Mouse (Mus musculus): ENCODE data around the gene Gpatch2.

Gene Gpatch2

DNA sequence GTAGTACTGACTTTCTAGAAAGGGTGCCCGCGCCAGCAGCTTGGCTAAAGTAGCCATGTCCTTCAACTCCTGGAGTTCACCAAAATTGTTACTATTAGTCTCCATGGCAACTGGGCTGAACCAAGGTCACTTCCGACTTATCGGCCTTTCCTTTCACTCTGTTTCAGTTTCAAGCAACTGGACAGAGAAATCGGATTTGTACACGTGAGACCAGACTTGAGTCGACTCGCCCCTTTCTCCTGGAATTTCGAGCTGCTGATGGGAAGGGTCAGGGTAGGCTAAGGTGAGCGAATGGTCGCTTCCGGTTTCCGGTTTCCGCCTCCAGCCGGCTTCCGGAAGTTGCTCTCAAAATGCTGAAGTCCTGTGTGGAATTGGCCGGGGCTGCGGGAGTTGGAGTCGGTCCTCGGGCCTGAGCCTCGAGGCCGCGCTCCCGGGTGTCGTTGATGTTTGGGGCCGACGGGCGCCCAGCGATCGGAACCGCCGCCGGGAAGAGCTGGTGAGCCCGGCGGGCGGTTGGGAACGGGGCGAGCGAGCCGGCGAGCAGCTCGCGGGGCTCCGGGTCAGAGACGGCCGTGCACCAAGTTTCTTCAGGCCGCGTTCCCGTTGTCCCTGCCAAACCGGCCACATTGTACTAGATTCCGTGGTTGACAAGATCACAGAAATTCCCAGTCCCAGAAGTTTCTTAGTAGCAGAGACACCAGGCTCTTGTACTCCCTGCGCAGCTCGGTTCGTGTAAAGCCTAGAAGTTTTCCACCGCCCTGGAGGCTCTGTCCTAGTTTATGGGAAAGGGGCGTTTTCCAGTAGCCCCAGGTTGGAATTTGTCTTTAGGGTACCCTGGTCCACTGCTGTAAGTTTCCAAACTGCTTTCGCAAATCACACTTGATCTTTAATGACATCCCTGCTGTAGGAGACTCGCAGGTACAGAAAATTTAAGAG, at the start of gene Gpatch2, which contains the start of gene Spata17:
Gpatch2 (plus strand) TSS at position 328 of the 936 bp plus-strand sequence.
Spata17 (minus strand) TSS at position 285 of the 936 bp plus-strand sequence.
- peak; percentile 65 for DNase-seq (ENCODE audit: low spot score)

DNA sequence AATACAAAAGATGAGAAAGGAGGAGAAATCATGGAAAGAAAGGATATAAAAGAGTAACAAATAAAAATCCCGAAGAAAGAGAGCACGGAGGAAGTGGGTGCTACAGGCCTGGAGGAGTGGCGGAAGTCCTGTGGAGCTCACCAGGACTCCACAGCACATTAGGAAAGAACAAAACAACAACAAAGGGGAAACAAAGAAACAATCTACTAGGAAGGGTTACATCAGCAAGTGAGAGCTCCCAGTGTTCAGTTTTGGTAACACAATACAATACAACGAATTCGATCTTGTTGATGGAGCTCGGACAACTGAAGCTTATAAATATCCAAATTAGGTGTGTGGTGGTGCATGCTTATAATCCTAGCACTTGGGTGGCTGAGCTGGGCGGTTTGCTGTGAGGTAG, 45.7 kb upstream of the Gpatch2 start:
- DNase-seq (ENCODE audit: low spot score), result no peak

DNA sequence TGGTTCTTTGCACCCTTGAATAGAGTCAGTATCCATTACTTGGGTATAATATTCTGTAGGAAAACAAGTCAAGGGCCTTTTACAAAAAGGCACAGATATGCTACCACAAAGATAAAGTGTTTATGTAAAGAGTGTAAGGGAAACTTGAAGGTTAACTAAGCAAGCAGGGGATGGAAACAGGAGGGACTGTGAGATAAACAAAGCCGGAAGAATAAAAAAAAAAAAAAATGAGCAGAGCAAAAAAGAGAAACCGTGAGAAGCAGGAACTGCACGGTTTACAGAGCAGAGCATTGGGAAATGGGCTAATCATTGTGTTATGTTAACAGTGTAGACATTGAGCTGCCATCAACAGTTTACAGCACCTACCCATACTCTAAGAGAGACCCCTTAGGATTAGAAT, 44.9 kb upstream of the Gpatch2 start:
- no peak for DNase-seq (ENCODE audit: low spot score)

DNA sequence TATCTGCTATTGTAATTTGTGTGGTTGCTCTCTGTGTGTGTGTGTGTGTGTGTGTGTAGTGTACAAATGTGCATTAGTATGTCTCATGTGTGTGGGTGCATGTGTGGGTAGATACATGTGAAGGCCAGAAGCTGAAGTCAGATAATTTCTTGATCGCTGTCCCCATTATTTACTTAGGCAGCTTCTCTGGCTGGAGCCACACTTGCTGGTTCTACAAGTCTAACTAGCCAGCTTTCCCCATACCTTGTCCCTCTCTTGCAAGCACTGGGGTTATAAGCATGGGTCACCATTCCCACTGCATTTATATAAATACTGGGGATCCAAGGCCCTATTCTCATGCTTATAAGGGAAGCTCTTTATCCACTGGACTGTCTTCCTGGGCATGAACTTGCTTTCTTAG, 39.3 kb upstream of the Gpatch2 start:
- DNase-seq (ENCODE audit: low spot score), result no peak

DNA sequence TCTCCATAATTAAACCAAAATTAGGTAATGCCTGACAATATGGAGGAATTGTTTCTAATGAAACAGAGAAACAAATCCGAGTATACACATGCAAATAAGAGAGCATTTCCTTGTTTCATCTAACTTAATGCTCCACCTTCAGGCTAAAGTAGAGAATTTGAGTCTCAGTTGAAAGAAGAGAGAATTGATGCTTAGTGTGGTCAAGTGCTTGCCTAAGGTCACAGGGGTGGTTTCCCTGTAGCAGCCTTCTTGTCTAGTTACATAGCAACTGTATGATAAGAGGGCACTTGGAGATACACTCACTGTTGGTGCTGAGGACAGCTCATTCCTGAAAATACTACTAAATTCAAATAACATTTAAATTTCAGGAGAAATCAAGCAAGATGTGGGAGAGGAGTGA, 36.8 kb upstream of the Gpatch2 start:
- DNase-seq (ENCODE audit: low spot score), result no peak

DNA sequence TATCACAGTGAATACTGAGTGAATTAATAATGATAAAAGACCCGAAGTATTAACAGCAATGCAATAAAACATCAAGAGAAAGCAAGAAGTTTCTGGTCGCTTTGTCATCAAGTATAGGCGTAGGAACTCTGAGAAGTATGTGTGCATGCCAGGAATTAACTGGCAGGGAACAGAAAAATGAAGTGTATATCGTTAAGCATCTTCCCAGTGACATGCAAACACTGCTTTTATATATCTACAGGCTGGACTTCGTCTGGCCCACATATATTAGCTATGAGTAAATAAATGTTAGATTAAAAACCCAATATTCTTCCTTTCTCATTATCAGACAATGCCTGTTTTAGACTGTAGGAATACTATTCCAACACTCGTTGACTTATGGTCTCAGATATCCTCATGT, 9.8 kb upstream of the Gpatch2 start:
- DNase-seq (ENCODE audit: low spot score), result no peak

DNA sequence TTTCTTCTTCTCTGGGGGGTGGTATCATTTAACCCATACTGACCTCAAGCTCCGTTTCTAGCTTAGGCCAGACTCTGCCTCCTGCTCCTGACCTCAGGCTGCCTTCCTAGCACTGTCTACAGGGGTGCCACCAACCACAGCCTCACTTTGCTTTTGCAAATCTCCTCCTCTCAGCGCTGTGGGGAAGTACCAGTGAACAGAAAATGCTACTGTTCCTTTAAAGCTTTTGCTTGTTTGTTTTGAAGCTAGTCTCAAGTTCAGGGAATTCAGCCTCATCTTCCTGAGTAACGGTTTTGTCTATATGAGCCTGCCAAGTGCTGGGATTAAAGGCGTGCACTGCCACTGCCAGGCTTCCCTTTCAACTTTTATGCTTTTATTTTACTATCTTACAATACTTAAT, 5.8 kb upstream of the Gpatch2 start:
- DNase-seq (ENCODE audit: low spot score), result no peak

DNA sequence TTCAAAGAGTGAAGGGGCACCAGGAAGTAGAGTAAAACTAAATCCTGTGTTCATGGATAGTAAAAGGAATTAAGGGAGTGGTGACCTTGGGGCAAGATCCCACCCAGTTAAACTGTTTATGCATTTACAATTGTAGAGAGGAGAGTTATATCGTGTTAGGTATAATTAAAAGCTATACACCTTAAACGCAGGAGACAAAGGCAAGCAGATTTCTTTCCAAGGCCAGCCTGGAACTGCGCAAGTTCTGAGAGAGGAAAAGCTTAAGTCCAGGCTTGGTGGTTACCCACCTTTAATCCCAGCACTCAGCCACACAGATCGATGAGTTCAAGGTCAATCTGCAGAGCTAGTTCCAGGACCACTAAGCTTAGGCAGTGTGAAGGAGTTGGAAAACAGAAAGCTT, 4.6 kb upstream of the Gpatch2 start:
- no peak for DNase-seq (ENCODE audit: low spot score)

DNA sequence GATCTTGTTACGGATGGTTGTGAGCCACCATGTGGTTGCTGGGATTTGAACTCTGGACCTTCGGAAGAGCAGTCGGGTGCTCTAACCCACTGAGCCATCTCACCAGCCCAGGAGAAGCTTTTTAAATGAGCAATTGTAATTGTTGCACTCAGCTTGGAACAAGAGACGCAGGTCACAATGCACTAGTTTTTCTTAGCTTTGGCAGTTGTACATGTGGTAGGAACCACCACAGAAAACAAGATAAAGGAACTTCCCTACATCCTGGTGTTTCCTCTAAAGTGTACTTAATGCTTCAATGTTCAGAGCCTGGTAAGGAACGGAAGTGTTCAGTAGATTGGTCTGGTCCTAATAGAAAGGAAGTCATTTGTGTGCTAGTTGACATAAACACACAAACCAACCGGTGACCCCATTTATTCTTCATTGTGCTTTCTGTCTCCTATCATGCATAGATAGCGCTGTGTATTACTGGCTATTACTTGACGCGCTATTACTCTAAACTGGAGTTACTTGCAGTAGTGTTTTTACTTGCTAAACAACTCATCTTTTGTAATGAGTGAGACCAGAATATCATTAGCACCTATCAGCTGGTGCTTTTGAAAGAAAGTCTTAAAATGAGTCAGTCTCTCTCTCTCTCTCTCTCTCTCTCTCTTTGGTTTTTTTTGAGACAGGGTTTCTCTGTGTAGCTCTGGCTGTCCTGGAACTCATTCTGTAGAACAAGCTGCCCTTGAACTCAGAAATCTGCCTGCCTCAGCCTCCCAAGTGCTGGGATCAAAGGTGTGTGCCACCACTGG, 1.5 kb downstream of the Gpatch2 start:
- no peak for DNase-seq (ENCODE audit: low spot score)

DNA sequence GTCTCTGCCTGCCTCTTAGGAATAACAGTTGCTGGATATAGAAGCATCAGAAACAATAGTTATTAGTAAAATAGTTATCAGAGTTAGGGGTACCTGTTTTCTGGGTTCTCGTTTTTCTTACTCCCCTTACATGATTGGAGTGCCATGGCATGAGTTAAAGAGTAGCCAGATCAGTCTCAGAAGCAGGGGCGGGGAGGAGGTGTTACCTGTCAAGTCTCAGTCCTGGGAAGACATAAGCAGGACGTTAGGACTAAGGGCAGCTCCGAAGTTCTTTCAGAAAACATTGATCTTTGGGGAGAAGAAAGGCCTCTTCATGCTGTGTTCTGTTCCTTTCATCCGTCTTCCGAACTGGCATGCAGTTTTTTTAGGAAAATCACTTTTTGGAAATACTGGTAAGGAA, 5.4 kb downstream of the Gpatch2 start:
- DNase-seq (ENCODE audit: low spot score), result no peak

DNA sequence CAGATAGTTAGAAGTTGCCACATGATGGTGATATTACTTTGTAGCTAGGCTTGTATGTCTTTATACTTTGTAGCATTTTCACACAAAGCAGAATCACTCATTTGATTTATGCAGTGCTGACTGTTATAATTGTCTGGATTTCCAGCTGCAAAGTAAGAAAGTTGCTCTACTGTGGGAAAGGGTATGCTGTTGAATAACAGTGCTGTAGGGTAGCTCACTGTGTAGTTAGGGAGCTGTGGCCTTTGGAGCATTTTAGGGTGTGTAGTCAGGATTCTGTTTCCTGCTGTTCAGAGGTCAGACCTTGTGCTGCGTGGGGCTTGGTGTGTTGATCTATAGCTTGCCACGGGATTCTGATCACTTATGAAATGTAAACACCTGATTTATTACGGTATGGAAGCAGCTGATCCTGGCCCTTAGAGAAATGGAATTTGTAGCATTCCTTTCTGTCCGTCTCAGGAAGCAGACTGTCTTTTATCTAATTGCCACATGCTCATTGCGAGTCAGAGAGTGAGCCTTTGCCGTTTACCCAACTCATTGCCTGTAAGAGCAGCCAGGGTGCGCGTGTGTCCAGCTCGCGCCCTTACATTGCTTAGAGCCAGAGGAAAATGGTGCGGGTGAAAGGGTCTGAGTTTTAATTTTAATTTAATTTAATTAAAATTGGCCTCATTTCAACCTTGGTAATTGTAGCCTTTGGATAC, 11.2 kb downstream of the Gpatch2 start:
- no peak for DNase-seq (ENCODE audit: low spot score)

DNA sequence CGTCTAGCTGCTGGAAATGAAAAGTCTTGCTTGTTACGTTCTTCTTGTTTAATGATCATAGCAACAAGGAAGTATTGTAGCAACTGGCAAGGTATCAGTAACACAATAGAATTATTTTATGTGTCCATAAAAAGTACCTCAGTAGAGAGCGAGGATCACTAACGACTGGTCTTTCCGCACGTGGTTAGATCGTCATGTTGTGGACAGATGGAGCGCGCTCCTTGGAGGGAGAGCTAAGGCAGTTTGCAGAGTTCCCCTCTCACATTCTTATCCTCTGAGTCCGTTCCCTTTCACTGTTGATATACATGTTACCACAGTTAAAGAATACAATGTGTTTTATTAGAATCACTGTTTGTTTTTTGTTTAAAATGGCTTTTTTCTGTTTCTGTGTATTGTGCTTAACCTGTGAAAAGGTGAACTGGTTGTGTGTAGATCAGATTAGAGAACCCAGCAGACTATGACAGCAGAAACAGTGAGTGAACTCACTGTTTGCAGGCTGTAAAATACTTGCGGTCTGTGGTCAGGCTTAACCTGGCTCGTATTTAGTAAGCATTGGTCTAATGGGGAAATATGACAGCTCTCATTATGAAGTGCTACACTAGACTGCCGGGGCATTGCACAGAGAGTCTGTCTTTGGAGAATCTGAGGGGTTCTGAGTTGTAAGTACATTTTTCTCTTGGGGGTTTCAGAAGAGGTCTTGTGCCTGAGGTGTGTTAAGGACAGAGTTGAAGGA, 13.3 kb downstream of the Gpatch2 start:
- DNase-seq (ENCODE audit: low spot score), result no peak

DNA sequence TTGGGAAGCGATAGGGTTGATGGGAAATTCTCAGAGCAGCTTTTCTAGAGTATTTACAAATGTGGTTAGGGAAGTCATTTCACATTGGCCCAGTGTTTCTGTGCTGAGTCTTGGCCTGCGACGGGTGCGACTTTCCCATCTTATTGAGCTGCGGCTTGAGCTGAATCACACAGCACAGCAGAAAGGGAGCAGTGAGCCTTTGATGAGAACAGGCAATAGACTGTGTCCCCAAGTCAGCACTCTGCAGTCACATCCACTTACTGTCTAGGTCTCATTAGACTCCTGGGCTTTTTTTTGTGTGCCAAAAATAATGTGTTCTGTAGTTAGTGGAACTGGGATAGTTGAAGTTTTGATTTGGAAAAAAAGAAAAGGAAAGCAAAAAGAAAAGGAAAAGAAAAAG, 14.9 kb downstream of the Gpatch2 start:
- no peak for DNase-seq (ENCODE audit: low spot score)

DNA sequence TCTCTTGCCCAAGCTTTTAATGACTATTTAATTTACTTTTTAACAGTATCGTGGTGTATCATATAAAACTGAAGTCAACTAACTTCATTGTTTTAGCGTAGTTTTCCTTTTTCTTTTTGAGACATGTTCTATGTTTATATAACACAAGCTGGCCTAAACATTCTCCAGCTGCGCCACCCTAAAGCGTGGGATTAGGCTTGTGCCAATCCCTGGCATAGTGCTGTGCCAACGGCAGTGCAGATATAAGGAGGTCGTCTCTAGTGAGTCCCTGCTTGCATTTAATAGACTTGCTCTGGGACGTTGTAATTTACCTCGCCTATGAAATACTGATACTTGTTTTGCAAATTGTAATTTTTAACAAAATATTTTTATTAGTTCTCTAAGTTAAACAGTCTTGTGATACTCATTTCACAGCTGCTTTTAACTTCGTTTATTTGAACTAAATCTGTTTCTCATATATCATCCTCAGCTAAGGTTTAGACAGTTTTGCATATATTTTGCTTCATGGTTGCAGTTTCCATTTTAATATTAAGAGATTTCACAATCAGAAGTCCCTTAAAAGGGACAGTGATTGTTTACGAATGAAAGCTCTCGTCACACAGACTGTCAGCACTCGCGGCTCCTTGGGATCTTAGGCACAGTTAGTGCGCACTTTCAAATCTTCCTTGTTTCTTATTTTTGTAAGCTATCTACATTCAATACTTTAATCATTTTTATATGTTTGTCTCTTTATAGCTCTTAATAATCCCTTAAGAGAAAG, 17.1 kb downstream of the Gpatch2 start:
- DNase-seq (ENCODE audit: low spot score), result no peak

DNA sequence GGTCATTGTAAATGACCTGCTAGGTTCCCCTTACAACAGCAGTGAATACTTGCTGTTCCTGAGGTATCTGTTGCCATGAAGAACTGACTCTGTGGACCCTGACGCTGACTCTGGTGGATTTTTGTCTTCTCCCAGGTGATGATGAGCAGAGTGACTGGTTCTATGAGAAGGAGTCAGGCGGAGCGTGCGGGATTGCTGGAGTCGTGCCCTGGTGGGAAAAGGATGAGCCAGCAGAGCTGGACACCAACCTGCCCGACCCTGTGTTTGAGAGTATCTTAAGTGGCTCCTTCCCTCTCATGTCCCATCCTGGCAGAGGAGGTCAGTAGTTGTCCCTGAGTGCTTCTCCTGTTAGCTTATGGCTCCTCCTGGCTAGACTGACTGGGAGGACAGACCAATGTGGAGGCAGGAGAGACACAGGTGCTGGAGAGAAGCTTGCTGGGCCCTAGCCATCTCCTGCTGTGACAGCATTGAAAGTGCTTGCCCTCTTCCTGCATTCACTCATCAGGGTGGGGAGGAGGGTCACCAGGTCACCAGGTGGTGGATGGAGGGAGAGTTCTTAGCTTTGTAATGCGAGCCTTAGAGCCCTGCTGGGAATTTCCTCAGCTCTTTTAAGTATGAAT, 17.8 kb downstream of the Gpatch2 start:
- no peak for DNase-seq (ENCODE audit: low spot score)

DNA sequence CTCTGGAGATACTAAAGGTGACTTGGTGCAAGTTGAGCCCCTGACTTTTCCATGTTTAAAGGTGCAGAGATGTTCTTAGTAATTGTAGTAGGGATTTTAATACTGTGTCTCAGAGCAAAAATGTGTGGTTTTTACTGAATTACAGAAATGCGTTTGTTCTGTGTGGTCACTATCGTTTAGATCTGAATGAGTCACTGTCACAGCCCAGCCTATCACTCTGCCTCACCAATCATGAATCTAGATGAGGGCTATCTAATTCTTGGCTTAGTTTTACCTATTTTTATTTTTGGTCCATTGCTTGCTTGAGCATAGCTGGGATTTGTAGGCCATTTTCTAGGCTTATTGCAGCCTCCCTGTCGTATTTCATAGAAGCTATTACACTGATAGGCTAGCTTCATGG, 19.9 kb downstream of the Gpatch2 start:
- no peak for DNase-seq (ENCODE audit: low spot score)

DNA sequence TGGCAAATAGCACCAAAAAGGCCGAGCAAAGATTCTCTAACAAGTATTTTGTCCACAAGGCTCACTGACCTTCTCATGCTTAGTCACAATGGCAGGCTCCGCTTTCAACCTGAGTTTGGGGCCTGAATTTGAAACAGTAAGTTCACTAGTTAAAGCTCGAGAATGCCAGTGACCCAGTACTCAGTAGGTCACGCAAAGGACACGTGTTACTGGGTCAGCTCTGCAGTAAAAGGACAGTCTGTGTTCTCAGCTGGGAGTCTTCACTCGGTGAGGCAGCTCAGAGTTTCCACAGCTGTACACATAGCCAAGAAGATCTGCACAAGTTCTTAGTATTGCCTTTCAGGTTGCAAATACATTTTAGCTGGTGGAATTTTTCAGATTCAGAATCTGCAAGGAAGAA, 21.0 kb downstream of the Gpatch2 start:
- DNase-seq (ENCODE audit: low spot score), result no peak

DNA sequence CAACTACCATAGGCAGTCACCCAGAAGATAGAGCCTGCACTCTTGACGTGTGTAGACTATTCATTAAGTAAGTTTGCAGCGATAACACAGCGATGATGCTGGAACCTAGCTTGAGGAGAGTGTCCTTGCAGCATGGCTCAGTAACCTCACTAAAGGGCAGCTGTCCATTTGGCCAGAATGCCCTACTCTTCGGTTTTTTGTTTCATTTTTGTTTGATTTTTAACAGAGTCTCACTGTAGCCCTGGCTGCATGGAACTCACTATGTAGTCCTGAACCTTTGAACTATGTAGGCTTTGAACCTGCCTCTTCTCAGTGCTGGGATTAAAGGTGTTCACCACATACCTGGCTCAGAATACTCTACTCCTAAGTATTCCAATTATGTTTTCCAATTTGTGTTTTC, 22.8 kb downstream of the Gpatch2 start:
- DNase-seq (ENCODE audit: low spot score), result no peak

DNA sequence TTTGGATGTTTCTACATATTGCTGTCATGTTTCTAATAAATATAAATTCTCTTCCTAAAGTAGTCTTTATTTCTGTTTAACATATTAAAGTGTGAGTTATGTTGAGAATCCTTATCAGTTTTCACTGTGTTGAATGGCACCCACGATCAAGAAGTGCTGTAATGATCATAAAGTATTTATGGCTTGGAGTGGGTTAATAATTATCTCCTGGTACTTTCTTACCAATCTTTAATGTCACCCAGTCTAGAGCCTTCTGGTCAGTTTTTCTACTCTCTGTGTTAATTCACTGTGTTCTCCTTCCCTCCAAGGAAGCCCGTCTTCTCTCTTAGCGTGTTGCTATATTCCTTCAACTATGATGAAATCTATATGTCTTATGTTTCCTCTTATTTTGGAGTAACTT, 25.0 kb downstream of the Gpatch2 start:
- DNase-seq (ENCODE audit: low spot score), result no peak

DNA sequence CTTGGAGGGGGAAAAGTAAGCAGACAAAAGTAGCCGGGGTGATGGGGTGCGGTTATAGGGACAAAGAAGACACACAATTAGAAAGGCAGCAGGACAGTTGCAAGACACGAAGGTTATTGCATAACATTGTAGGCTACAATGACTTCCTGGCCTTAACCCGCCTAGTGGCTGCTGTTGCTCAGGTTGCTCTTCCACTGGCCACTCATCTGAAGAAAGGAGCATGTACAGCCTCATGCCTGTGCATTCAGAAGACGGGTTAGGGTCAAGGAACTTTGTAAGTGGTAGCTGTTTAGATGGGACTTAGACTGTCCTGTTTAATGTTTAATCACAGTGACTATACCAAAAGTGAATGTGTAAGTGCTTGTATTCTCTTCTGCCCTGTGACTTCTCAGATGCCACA, 26.0 kb downstream of the Gpatch2 start:
- DNase-seq (ENCODE audit: low spot score), result no peak

DNA sequence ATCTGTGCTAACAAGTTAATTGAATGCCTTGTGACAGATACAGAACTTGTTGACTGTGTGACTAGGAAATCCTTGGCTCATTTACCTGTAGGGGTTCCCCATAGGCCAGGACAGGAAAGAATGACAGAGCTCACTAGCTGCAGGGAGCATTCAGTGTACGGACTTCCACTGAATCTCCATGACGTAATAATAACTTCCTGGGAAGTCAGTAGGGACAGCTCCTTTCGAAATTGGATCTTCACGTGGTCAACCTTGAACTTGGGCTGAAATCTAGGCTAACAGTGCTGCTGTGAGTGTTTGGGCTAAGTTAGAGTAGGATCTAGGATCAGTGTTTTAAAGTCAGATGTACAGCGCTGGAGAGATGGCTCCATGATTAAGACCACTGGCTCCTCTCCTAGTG, 29.4 kb downstream of the Gpatch2 start:
- DNase-seq (ENCODE audit: low spot score), result no peak

Measured in spleen, adult 12 weeks (tissue).